Mouse (Mus musculus) liver, embryonic 11.5 days (tissue): ENCODE results near the gene Cfap61. TPM values are rescaled to one million over a fixed set of nuclear protein-coding genes. Genes with fewer than 3 reads are reported as not detected.
A peak's percentile ranks its signal among the peaks of the same experiment; 100 is the strongest.

Experiments
- ATAC-seq: fragments of 200-750 bp; cut with Nextera tagmentation; replicated peaks from 2 replicates; pipeline ENCODE4 v1.8.0; 2017; ENCODE audit warnings: moderate number of reproducible peaks, mild to moderate bottlenecking, moderate TSS enrichment, moderate library complexity; ENCODE audit not compliant: low FRiP score
- DNase-seq: peaks from one replicate; pipeline ENCODE4 v3.0.0-alpha.2; 2017; ENCODE audit warnings: low spot score
- H3K27ac ChIP-seq: fragments of 300-500 bp; sonication (generic); 2 replicates; pipeline ENCODE4 v1.5.1; 2014; ENCODE audit warnings: mild to moderate bottlenecking, low read depth, low read length, control low read depth
- H3K27me3 ChIP-seq: fragments of 300-500 bp; sonication (generic); replicated peaks from 2 replicates; pipeline ENCODE4 v1.6.1; 2014; ENCODE audit warnings: low read length, mixed read lengths; ENCODE audit not compliant: control insufficient read depth, insufficient read depth
- H3K36me3 ChIP-seq: fragments of 300-500 bp; sonication (generic); 2 replicates; pipeline ENCODE4 v1.6.1; 2014; ENCODE audit warnings: mild to moderate bottlenecking, low read length, moderate library complexity, mixed read lengths; ENCODE audit not compliant: control insufficient read depth, insufficient read depth
- H3K4me1 ChIP-seq: fragments of 300-500 bp; sonication (generic); replicated peaks from 2 replicates; pipeline ENCODE4 v1.6.1; 2014; ENCODE audit warnings: low read length, mixed read lengths; ENCODE audit not compliant: control insufficient read depth, insufficient read depth
- H3K4me2 ChIP-seq: fragments of 300-500 bp; sonication (generic); 2 replicates; pipeline ENCODE4 v1.6.1; 2014; ENCODE audit warnings: mild to moderate bottlenecking, control low read depth, moderate library complexity
- H3K4me3 ChIP-seq: fragments of 300-500 bp; sonication (generic); 2 replicates; pipeline ENCODE4 v1.5.1; 2014; ENCODE audit warnings: low read depth, low read length, control low read depth
- H3K9ac ChIP-seq: fragments of 300-500 bp; sonication (generic); 2 replicates; pipeline ENCODE4 v1.6.1; 2014; ENCODE audit warnings: low read depth, low read length, control low read depth
- H3K9me3 ChIP-seq: fragments of 300-500 bp; sonication (generic); 2 replicates; pipeline ENCODE4 v1.6.1; 2016; ENCODE audit warnings: low read length, inconsistent platforms, mixed read lengths; ENCODE audit not compliant: control insufficient read depth
- WGBS: fragments of 180-500 bp; shearing (Covaris S2); extraction: QIAGEN DNeasy Blood & Tissue Kit; methylation state at CpG from one replicate; pipeline ENCODE4 v1.1.7; 2014; 5-methylcytosine and 5-hydroxymethylcytosine counted together
- polyA plus RNA-seq: library from polyadenylated mRNA; unstranded; fragments of >200 nt; fragmentation: Nextera tagmentation; extraction: Ambion mirVana; gene quantifications from 2 replicates; pipeline ENCODE4 v1.2.1, GENCODE M21; 2014

Gene Cfap61
- polyA plus RNA-seq, 1 experiment from 2014 or later = not detected

- H3K9ac ChIP-seq = no peak overlapping the region
- no peaks in the 10 kb centered on the region for H3K9me3 ChIP-seq
- no peak overlapping the region for H3K4me2 ChIP-seq
- WGBS = 89% methylated on average over 10 of the region's 10 CpGs
- ATAC-seq (no peak), DNase-seq (no peak)
- H3K4me1 ChIP-seq = 0 out of 2 replicates have a peak, but pooled peaks cover 3% of the 10 kb centered on the region
- H3K36me3 ChIP-seq = no peaks in the 10 kb centered on the region
- H3K27me3 ChIP-seq = no peaks in the 10 kb centered on the region
- no peak overlapping the region for H3K4me3 ChIP-seq
- no peak overlapping the region for H3K27ac ChIP-seq
Measured at GRCm38 (mm10) chr2:146100489-146101060, 166.0 kb downstream of the Cfap61 start.

- Histone ChIP-seq H3K4me2 (no peak overlapping the region), H3K9me3 (no peaks in the 10 kb centered on the region), H3K36me3 (no peaks in the 10 kb centered on the region), H3K4me1 (0 out of 2 replicates have a peak, but pooled peaks cover 3% of the 10 kb centered on the region), H3K9ac (no peak overlapping the region), H3K27ac (no peak overlapping the region), H3K4me3 (no peak overlapping the region), H3K27me3 (no peaks in the 10 kb centered on the region)
- WGBS = 90% methylated on average over 3 of the region's 3 CpGs
- no peak for DNase-seq
- ATAC-seq = no peak
Measured at GRCm38 (mm10) chr2:146102600-146102999, 168.0 kb downstream of the Cfap61 start.

- H3K9ac ChIP-seq = no peak overlapping the region
- H3K36me3 ChIP-seq = no peaks in the 10 kb centered on the region
- H3K9me3 ChIP-seq = no peaks in the 10 kb centered on the region
- no peak overlapping the region for H3K27ac ChIP-seq
- no peak overlapping the region for H3K4me2 ChIP-seq
- H3K4me3 ChIP-seq = no peak overlapping the region
- H3K4me1 ChIP-seq = no peaks in the 10 kb centered on the region
- WGBS = 72% methylated on average over 6 of the region's 6 CpGs
- no peaks in the 10 kb centered on the region for H3K27me3 ChIP-seq
- no peak for DNase-seq
- no peak for ATAC-seq
Measured at GRCm38 (mm10) chr2:146105341-146105740, 170.8 kb downstream of the Cfap61 start.

- no peak overlapping the region for H3K9ac ChIP-seq
- H3K4me1 ChIP-seq = no peaks in the 10 kb centered on the region
- peak; percentile 18; the same call in 1 of the 2 replicates for ATAC-seq
- H3K27ac ChIP-seq = no peak overlapping the region
- no peaks in the 10 kb centered on the region for H3K9me3 ChIP-seq
- DNase-seq = no peak
- H3K4me2 ChIP-seq = no peak overlapping the region
- H3K4me3 ChIP-seq = no peak overlapping the region
- 64% methylated on average over 4 of the region's 4 CpGs for WGBS
- H3K27me3 ChIP-seq = no peaks in the 10 kb centered on the region
- no peaks in the 10 kb centered on the region for H3K36me3 ChIP-seq
Measured at GRCm38 (mm10) chr2:146107980-146108379, 173.4 kb downstream of the Cfap61 start.

GRCm38 (mm10) chr2:146109921-146110320 lies 175.3 kb downstream of the Cfap61 start:
- ATAC-seq (no peak), DNase-seq (no peak)
- H3K36me3 ChIP-seq = no peaks in the 10 kb centered on the region
- no peak overlapping the region for H3K4me3 ChIP-seq
- no peaks in the 10 kb centered on the region for H3K27me3 ChIP-seq
- H3K9ac ChIP-seq = no peak overlapping the region
- no peaks in the 10 kb centered on the region for H3K4me1 ChIP-seq
- no peak overlapping the region for H3K27ac ChIP-seq
- H3K9me3 ChIP-seq = no peaks in the 10 kb centered on the region
- WGBS = 80% methylated on average over 9 of the region's 9 CpGs
- H3K4me2 ChIP-seq = no peak overlapping the region

- no peak overlapping the region for H3K9ac ChIP-seq
- H3K4me1 ChIP-seq = no peaks in the 10 kb centered on the region
- no peaks in the 10 kb centered on the region for H3K9me3 ChIP-seq
- DNase-seq = no peak
- H3K4me2 ChIP-seq = no peak overlapping the region
- 48% methylated on average over 6 of the region's 6 CpGs for WGBS
- H3K4me3 ChIP-seq = no peak overlapping the region
- ATAC-seq = no peak
- no peaks in the 10 kb centered on the region for H3K36me3 ChIP-seq
- no peaks in the 10 kb centered on the region for H3K27me3 ChIP-seq
- no peak overlapping the region for H3K27ac ChIP-seq
Measured at GRCm38 (mm10) chr2:146116282-146116681, 181.7 kb downstream of the Cfap61 start.

- ATAC-seq (no peak), DNase-seq (no peak)
- no peaks in the 10 kb centered on the region for H3K4me1 ChIP-seq
- no peaks in the 10 kb centered on the region for H3K36me3 ChIP-seq
- no peak overlapping the region for H3K27ac ChIP-seq
- no peak overlapping the region for H3K4me3 ChIP-seq
- no peaks in the 10 kb centered on the region for H3K9me3 ChIP-seq
- 87% methylated on average over 5 of the region's 5 CpGs for WGBS
- no peak overlapping the region for H3K9ac ChIP-seq
- no peak overlapping the region for H3K4me2 ChIP-seq
- H3K27me3 ChIP-seq = no peaks in the 10 kb centered on the region
Measured at GRCm38 (mm10) chr2:146116726-146117125, 182.1 kb downstream of the Cfap61 start.

- Histone ChIP-seq H3K27me3 (no peaks in the 10 kb centered on the region), H3K9ac (no peak overlapping the region), H3K27ac (no peak overlapping the region), H3K4me1 (no peaks in the 10 kb centered on the region), H3K4me2 (no peak overlapping the region), H3K36me3 (no peaks in the 10 kb centered on the region), H3K4me3 (no peak overlapping the region), H3K9me3 (no peaks in the 10 kb centered on the region)
- DNase-seq (no peak), ATAC-seq (no peak)
- 83% methylated on average over 17 of the region's 17 CpGs for WGBS
Measured at GRCm38 (mm10) chr2:146117191-146117914, 182.8 kb downstream of the Cfap61 start.

GRCm38 (mm10) chr2:146117915-146118403 lies 183.4 kb downstream of the Cfap61 start:
- no peak for DNase-seq
- Histone ChIP-seq H3K9ac (no peak overlapping the region), H3K27me3 (no peaks in the 10 kb centered on the region), H3K9me3 (no peaks in the 10 kb centered on the region), H3K27ac (no peak overlapping the region), H3K36me3 (no peaks in the 10 kb centered on the region), H3K4me3 (no peak overlapping the region), H3K4me2 (no peak overlapping the region), H3K4me1 (no peaks in the 10 kb centered on the region)
- WGBS = 67% methylated on average over 3 of the region's 3 CpGs
- 0 out of 2 replicates have a peak, but pooled peaks have one; percentile 5 for ATAC-seq
